Comparison of ENCODE assay signal across 10 mouse cellular contexts in the genomic region with DNA sequence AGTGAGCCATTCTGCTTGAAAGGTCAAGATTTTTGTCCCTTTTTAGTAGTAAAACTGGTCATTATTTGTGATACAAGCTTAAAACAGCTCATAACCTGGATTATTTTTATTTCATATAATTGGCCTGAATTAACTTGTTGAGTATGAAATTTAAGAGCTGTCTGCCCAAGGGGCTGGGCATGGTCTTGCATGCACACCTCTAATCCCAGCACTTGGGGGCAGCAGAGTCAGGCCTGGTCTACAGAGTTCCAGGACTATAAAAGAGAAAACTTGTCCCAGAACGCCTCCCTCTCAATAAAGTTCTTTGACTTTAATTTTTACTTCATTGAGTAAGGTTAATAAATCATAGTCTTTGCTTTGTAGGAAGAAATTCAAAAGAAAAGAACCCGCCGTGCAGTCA. TPM values are rescaled to one million over a fixed set of nuclear protein-coding genes. Genes with fewer than 3 reads are reported as not detected.
DNase-seq lines count a peak whose midpoint lies in the region; TF ChIP-seq lines count a peak whose summit lies in the region.
"Had no signal": no experiment of that assay in that cellular context is flagged by ENCODE, and none has a peak within 500 bp of the region (broad histone marks: within the 10 kb centered on the region; RNA-seq: fewer than 3 reads in every experiment).

No protein-coding gene starts in this region.

- H3K27ac ChIP-seq in bone marrow, adult 2 months (ENCODE audit: control insufficient read depth, insufficient read depth, low read depth, low read length, poor library complexity): no peak overlapping the region
- H3K27ac ChIP-seq in small intestine, adult 2 months (ENCODE audit: insufficient read depth, low read depth, low read length): no peak overlapping the region
- H3K27ac ChIP-seq: heart, embryonic 15.5 days had no signal

- 74% methylated on average over 3 of the region's 3 CpGs for WGBS in bone marrow, adult 2 months
- WGBS in small intestine, adult 2 months: 62% methylated on average over 3 of the region's 3 CpGs

- peak; percentile 63 for TF ChIP-seq CTCF in bone marrow, adult 2 months (IDR thresholded peaks at IDR 0.05; ENCODE audit: control insufficient read depth, insufficient read depth, low read length)
- TF ChIP-seq CTCF in small intestine, adult 2 months (IDR thresholded peaks at IDR 0.05; ENCODE audit: extremely low read depth, insufficient read length, insufficient replicate concordance, low read depth, low read length): peak; percentile 41; the same call in 1 of the 2 replicates

- no peaks in the 10 kb centered on the region; the same call in 1 of the 2 replicates for H3K4me1 ChIP-seq in bone marrow, adult 2 months (ENCODE audit: control insufficient read depth, insufficient read depth, low read length)
- peaks cover 7% of the 10 kb centered on the region; the same call in 1 of the 2 replicates for H3K4me1 ChIP-seq in small intestine, adult 2 months (ENCODE audit: control insufficient read depth, insufficient read depth, insufficient read length, low read length)

- intact Hi-C loops in left cerebral cortex, postnatal 4 days (cut with DNase I): loop anchor here (5.0 kb wide), 1 partner anchor 108 kb away; no protein-coding TSS in a partner anchor

- no peak overlapping the region for H3K4me3 ChIP-seq in bone marrow, adult 2 months (replicated peaks; ENCODE audit: control insufficient read depth, low read depth, low read length)
- H3K4me3 ChIP-seq in small intestine, adult 2 months (ENCODE audit: low read depth, low read length): no peak overlapping the region
- H3K4me3 ChIP-seq: heart, embryonic 15.5 days had no signal

- H3K27me3 ChIP-seq in small intestine, adult 2 months (ENCODE audit: control insufficient read depth, insufficient read depth, low read length): no peaks in the 10 kb centered on the region
- H3K27me3 ChIP-seq: heart, embryonic 15.5 days; Patski had no signal

- peak; percentile 24 for DNase-seq in cerebellum, adult 9-11 months
- DNase-seq in cerebellum, adult 9-10 months: no peak
- peak; percentile 39 for DNase-seq in left cerebral cortex, postnatal 4 days
- DNase-seq in left cerebral cortex, adult 11 months (ENCODE audit: low spot score): no peak
- DNase-seq in kidney, postnatal 4 days: peak; percentile 64 to 73
- DNase-seq in layer of hippocampus, postnatal 36 days: no peak

- peaks cover 26% of the 10 kb centered on the region for H3K36me3 ChIP-seq in small intestine, adult 2 months (ENCODE audit: control insufficient read depth, insufficient read depth, low read length)

- TF ChIP-seq POLR2A in bone marrow, adult 2 months (IDR thresholded peaks at IDR 0.05; ENCODE audit: borderline replicate concordance, control insufficient read depth, low read depth, low read length): no peak
- no peak for TF ChIP-seq POLR2A in small intestine, adult 2 months (IDR thresholded peaks at IDR 0.05; ENCODE audit: low read depth, low read length)

RNA-seq across cellular contexts. Expression of gene Rpl24, which starts 3.1 kb away (rescaled TPM):
- total RNA-seq in left cerebral cortex, postnatal 4 days (2021): 100 to 1,000 TPM; 527 to 578 TPM
- 1,782 and 2,142 TPM in 2 replicates for polyA plus RNA-seq in bone marrow, adult 2 months (2011; ENCODE audit: insufficient read depth, insufficient read length, low replicate concordance, missing spikeins)
- 14.5 and 40.5 TPM in 2 replicates for polyA plus RNA-seq in small intestine, adult 2 months (2012; rRNA removed)
- 100 to 1,000 TPM; 392 to 411 TPM for total RNA-seq in layer of hippocampus, postnatal 36 days (2021)

RNA-seq across cellular contexts. Expression of gene Zbtb11, which starts 4.5 kb away (rescaled TPM):
- total RNA-seq in left cerebral cortex, postnatal 4 days (2021): 10 to 100 TPM; 29.1 to 31.8 TPM
- 5.9 and 8.9 TPM in 2 replicates for polyA plus RNA-seq in bone marrow, adult 2 months (2011; ENCODE audit: insufficient read depth, insufficient read length, low replicate concordance, missing spikeins)
- polyA plus RNA-seq in small intestine, adult 2 months (2012; rRNA removed): 1.6 and 2.4 TPM in 2 replicates
- 10 to 100 TPM; 50.3 to 52.2 TPM for total RNA-seq in layer of hippocampus, postnatal 36 days (2021)

RNA-seq across cellular contexts. Expression of gene Cep97, which starts 34.5 kb away (rescaled TPM):
- total RNA-seq in left cerebral cortex, postnatal 4 days (2021): 10 to 100 TPM in 1 of 2 experiments, 1 to 10 TPM in 1; 8.9 to 11.2 TPM
- 6.4 and 6.6 TPM in 2 replicates for polyA plus RNA-seq in bone marrow, adult 2 months (2011; ENCODE audit: insufficient read depth, insufficient read length, low replicate concordance, missing spikeins)
- 0.20 and 0.25 TPM in 2 replicates for polyA plus RNA-seq in small intestine, adult 2 months (2012; rRNA removed)
- total RNA-seq in layer of hippocampus, postnatal 36 days (2021): 10 to 100 TPM; 17.2 to 17.4 TPM

Comparison
In these comparisons a context has a peak if more than half of its experiments do, and no peak if none do; other contexts are left out.
1. DNase-seq: peak in cerebellum, adult 9-11 months (single experiment), left cerebral cortex, postnatal 4 days (single experiment) and kidney, postnatal 4 days (2 of 2); none in cerebellum, adult 9-10 months (single experiment), left cerebral cortex, adult 11 months (single experiment) and layer of hippocampus, postnatal 36 days (0 of 2).